Mouse (Mus musculus) effector memory CD4-positive, alpha-beta T cell, adult 5 months (primary cell): ENCODE results near the gene Brinp3. TPM values are rescaled to one million over a fixed set of nuclear protein-coding genes. Genes with fewer than 3 reads are reported as not detected.

Experiments
- polyA plus RNA-seq: library from polyadenylated mRNA; unstranded; fragments of 100-300 nt; shearing (Covaris generic); gene quantifications from one replicate; pipeline ENCODE4 v1.2.1, GENCODE M21; 2017

Brinp3 gene
- 0.27 TPM for polyA plus RNA-seq

GRCm38 (mm10) chr1:146494681-146495331 is at the start of gene Brinp3:
Gene Brinp3, plus strand, starts transcription at chr1:146494760.

